Mouse (Mus musculus) bone marrow, adult 2 months (tissue): ENCODE measurements around the gene Ptx4. TPM values are rescaled to one million over a fixed set of nuclear protein-coding genes. Genes with fewer than 3 reads are reported as not detected.
A peak's percentile ranks its signal among the peaks of the same experiment; 100 is the strongest.

Experiments
- H3K27ac ChIP-seq: fragments of 200-500 bp; 2 replicates; pipeline ENCODE4 v1.5.1; 2012; ENCODE audit warnings: low read depth, mild to moderate bottlenecking, control low read depth, inconsistent platforms, low read length; ENCODE audit not compliant: control insufficient read depth, poor library complexity, insufficient read depth
- H3K4me1 ChIP-seq: fragments of 200-500 bp; 2 replicates; pipeline ENCODE4 v1.6.1; 2011; ENCODE audit warnings: low read length; ENCODE audit not compliant: control insufficient read depth, insufficient read depth
- H3K4me3 ChIP-seq: fragments of 200-500 bp; replicated peaks from 2 replicates; pipeline ENCODE3; 2011; ENCODE audit warnings: mild to moderate bottlenecking, low read depth, low read length, control low read depth; ENCODE audit not compliant: control insufficient read depth
- CTCF ChIP-seq: fragments of 200-500 bp; IDR thresholded peaks from 2 replicates; pipeline ENCODE4 v1.5.1; 2011; ENCODE audit warnings: low read length, control low read depth; ENCODE audit not compliant: control insufficient read depth, insufficient read depth
- POLR2A ChIP-seq: fragments of 200-500 bp; IDR thresholded peaks from 2 replicates; pipeline ENCODE4 v1.6.1; 2011; ENCODE audit warnings: low read depth, mild to moderate bottlenecking, control low read depth, low read length, borderline replicate concordance; ENCODE audit not compliant: control insufficient read depth
- WGBS: fragments of 180-500 bp; shearing (Covaris S2); methylation state at CpG from one replicate; pipeline ENCODE4 v1.1.7; 2018; 5-methylcytosine and 5-hydroxymethylcytosine counted together
- polyA plus RNA-seq: library from polyadenylated mRNA; stranded (reverse); fragments of >200 nt; gene quantifications from 2 replicates; pipeline ENCODE4 v1.2.4, GENCODE M21; 2011; ENCODE audit warnings: low replicate concordance; ENCODE audit not compliant: missing spikeins, insufficient read depth, insufficient read length

The Ptx4 gene
- polyA plus RNA-seq, 1 experiment: 1.4 TPM

- H3K4me3 ChIP-seq: no peak overlapping the region
- 89% methylated on average over 6 of the region's 6 CpGs for WGBS
- H3K4me1 ChIP-seq: no peaks in the 10 kb centered on the region; the same call in 1 of the 2 replicates
- TF ChIP-seq POLR2A: no peak
- no peak for TF ChIP-seq CTCF
- H3K27ac ChIP-seq: no peak overlapping the region
Observed at GRCm38 (mm10) chr17:25110590-25110989, 10.0 kb upstream of the Ptx4 start.

DNA sequence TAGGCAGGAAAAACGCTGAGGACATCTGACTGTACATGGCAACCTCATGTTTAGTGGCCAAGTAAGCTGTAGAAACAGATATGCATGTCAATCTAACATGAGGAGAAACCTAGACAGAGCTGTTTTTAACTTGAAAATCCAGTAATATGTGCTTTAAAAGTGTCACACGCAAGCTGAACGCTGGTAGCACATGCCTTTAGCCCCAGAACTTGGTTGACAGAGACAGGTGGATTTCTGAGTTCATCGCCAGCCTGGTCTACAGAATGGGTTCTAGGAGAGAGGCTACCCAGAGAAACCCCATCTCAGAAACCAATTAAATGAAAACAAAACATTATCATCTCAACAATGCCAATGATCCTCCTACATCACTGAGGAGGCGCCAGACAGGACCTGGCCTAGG lies 9.3 kb upstream of the Ptx4 start:
- Histone ChIP-seq H3K4me3 (no peak overlapping the region), H3K27ac (no peak overlapping the region), H3K4me1 (no peaks in the 10 kb centered on the region; the same call in 1 of the 2 replicates)
- 89% methylated on average over 5 of the region's 5 CpGs for WGBS
- TF ChIP-seq CTCF: no peak
- TF ChIP-seq POLR2A: no peak

- no peak overlapping the region for H3K4me3 ChIP-seq
- WGBS: 78% methylated on average over 8 of the region's 8 CpGs
- no peak for TF ChIP-seq CTCF
- TF ChIP-seq POLR2A: no peak
- H3K27ac ChIP-seq: no peak overlapping the region
- no peaks in the 10 kb centered on the region; the same call in 1 of the 2 replicates for H3K4me1 ChIP-seq
Observed at GRCm38 (mm10) chr17:25111739-25112422, 8.7 kb upstream of the Ptx4 start.

DNA sequence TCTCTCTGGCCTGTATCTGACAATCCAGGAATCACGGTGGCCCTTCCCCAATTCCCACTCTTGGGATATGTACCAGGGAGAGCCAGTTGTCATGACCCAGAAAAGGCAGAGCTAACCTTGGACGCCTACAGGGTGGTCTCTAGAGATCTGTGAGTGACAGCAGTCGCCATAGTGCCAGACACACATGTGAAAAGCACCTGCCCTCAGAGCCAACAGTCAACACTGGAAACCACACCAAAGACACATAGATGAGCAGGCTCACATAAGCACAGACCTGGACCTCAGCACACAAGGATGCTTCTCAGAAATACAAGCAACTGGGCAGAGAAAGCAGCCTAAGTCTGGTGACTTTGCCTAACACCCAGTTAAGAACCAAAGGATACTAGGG lies 8.1 kb upstream of the Ptx4 start:
- TF ChIP-seq POLR2A (no peak), CTCF (no peak)
- Histone ChIP-seq H3K4me3 (no peak overlapping the region), H3K4me1 (no peaks in the 10 kb centered on the region; the same call in 1 of the 2 replicates), H3K27ac (no peak overlapping the region)
- 89% methylated on average over 3 of the region's 3 CpGs for WGBS

GRCm38 (mm10) chr17:25114908-25115645 lies 5.5 kb upstream of the Ptx4 start:
- H3K4me3 ChIP-seq: peak overlapping the region; percentile 71
- WGBS: 11% methylated on average over 23 of the region's 23 CpGs
- peak overlapping the region; percentile 78 for H3K27ac ChIP-seq
- TF ChIP-seq POLR2A: no peak
- TF ChIP-seq CTCF: no peak
- no peaks in the 10 kb centered on the region; the same call in 1 of the 2 replicates for H3K4me1 ChIP-seq

- peak within 1 kb of the TSS; percentile 78 for H3K27ac ChIP-seq
- whole genome bisulfite sequencing: 6% methylated on average over 40 of the region's 40 CpGs
- H3K4me3 ChIP-seq: peak within 1 kb of the TSS; percentile 71
- TF ChIP-seq POLR2A (peak; percentile 60; the same call in 1 of the 2 replicates), CTCF (no peak)
- no peaks in the 10 kb centered on the region; the same call in 1 of the 2 replicates for H3K4me1 ChIP-seq
Observed at GRCm38 (mm10) chr17:25115664-25116432, 4.7 kb upstream of the Ptx4 start, which contains the start of gene Telo2. Gene Telo2, minus strand, starts transcription at chr17:25115967.

- TF ChIP-seq CTCF (peak; percentile 31; the same call in 1 of the 2 replicates), POLR2A (no peak)
- WGBS: 34% methylated on average over 4 of the region's 4 CpGs
Observed at GRCm38 (mm10) chr17:25117263-25117662, 3.3 kb upstream of the Ptx4 start.

More at GRCm38 (mm10) chr17:25117263-25117662, 3.3 kb upstream of the Ptx4 start:
- no peak overlapping the region for H3K4me3 ChIP-seq
- no peaks in the 10 kb centered on the region; the same call in 1 of the 2 replicates for H3K4me1 ChIP-seq
- no peak overlapping the region for H3K27ac ChIP-seq
